Mouse (Mus musculus): Measurements from ENCODE around the gene Cfap97d1. TPM values are rescaled to one million over a fixed set of nuclear protein-coding genes. Genes with fewer than 3 reads are reported as not detected.

The Cfap97d1 gene
- total RNA-seq (2023) = not detected

DNA sequence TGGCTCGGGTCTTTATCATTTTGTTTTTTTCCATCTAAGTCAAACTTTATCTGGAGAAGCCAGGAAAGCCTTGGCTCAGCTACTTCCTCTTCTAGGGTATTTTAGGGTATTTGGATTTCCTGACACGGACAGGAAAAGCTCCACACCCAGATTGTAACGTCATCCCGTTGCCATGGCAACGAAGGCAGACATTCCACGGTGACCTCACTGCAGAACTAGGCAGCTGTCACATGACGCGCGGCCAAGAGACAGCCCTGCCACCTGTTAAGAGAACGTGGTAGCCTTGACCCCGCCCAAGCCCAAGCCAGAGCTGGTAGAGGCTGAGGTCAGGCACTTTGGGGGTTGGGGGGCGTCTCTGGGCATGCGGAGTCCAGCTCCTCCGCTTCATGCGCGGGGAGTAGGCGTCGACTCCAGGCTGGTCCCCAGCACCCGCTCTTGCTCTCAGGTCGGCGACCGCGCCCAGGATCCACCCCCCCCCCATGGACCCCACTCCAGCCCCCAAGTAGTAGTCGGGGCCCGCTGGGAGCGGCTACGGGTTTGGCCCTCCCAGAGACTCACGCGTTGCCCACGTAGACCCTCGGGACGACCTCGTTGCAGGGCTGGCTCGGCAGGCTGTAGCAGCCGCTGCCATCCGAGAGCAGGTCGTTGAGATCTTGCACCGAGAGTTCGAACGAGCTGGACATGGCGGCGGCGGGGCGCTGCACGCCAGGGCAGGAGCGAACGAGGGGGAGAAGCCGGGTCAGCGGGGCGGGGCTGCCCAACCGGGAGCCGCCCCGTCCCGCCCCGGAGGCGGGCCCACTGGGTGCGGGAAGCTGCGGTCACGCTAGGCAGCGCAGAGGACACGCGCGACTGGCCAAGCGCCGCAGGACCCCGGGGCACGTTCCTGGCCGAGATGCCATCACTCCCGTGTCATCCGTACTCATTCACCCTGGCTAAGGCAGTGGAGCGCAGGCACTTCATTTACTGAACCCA lies at the start of gene Cfap97d1:
TSS of gene Cfap97d1 (plus strand) at position 226 of the 972 bp plus-strand sequence.

DNA sequence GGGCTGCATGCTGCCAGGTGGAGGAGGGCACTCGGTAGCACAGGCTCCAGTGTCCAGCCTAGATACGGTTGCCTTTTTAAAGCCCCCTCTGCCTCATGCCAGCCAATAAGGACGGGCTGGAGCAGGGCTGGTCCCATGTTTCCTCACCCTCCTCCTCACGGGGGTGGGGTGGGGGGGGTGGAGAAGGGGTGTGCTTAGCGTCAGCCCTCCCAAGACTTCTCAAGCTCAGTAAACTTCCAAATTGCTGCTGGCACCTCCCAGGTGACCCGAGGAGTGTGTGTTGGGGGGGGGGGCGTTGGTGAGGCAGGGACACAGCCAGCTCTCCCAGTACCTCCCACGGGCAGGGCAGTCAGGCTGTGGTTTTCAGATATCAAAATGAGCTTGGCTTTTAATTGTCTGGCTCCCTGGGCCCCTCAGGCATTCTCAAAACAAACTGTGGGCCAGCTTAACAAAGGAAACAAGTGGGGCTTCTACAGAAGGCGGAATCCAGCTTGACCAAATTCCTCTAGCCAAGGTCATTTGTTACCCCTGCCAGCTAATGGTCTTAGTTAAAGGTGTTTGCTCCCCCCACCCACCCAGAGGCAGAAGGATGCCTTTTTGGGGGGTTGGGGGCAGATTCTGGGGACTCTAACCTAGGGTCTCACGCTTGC lies 17.0 kb upstream of the Cfap97d1 start, which contains the start of gene Sost:
TSS of gene Sost (minus strand) at position 51 of the 650 bp plus-strand sequence.

DNA sequence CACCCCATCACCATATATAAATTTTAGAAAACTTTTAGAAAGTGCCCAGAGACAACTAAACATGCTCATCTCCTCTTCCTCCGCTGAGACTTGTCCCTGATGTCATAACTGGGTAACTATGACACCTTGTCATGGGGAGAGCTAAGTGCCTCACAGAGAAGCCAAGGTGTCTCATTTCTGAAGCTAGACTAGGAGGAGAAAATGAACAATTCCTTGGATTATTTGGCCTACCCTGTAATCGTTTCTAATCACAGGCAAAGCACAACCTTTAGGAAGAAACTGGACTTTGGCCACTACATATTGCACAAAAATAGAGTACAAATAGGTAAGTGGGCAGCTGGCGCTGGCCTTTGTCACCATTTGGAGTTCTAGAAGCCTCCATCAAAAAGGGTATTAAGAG lies 2.8 kb downstream of the Cfap97d1 start, which contains the start of gene Dusp3:
TSS of gene Dusp3 (minus strand) at position 101 of the 400 bp plus-strand sequence.

DNA sequence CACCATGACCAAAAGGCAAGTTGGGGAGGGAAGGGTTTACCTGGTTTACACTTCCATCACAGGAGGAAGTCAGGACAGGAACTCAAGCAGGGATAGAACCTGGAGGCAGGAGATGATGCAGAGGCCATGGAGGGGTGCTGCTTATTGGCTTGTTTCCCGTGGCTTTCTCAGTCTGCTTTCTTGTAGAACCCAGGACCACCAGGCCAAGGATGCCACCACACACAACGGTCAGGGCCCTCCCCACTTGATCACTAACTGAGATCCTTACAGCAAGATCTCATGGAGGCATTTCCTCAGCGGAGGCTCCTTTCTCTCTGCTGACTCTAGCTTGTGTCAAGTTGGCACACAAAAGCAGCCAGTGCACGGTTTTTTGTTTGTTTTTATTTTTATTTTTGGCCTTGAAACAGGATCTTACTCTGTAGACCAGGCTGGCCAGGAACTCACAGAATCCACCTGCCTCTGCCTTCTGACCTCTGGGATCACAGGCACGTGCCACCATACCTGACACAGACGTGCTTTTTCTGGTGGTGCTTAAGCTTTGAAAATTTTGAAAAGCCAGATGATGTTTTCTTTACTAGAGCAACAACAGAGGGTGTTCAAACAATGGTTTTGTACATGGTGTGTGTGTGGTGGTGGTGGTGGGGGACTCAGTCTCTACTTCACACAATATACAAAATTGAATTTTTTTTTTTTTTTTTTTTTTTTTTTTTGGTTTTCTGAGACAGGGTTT lies 44.2 kb downstream of the Cfap97d1 start, which contains the start of gene Mpp3:
TSS of gene Mpp3 (minus strand) at position 375 of the 730 bp plus-strand sequence.

DNA sequence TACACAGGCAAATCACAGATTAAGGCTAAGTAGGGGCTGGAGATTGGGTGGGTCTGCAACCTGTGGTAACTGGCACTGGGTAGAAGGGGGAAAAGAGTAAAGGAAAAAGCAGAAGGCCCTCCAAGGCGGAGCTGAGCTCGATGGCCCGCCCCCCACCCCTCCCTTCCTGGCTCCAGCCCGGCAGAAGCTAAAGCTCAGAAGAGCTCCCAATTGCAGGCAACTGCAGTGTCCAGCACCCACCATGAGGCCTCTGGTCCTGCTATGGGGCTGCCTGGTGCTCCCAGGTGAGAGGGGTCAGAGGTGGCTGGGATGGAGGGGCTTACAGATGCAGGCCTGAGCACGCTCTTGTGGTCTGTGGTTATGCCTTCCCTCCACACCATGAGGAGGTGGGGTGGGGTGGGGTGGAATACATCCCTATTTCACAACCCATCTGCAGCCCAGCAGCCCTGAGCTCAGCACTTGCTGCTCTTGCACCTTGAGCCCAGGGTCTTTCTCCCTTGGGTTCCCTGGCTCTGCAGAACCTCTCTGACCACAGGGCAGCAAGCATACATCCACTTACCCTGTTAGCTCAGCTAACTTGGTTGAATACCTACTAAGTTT lies 57.4 kb downstream of the Cfap97d1 start, which contains the start of gene Cd300lg:
TSS of gene Cd300lg (plus strand) at position 160 of the 600 bp plus-strand sequence.

Other genes starting within 250 kb of the Cfap97d1 start
- gene Etv4, start 198.9 kb upstream of the Cfap97d1 start, total RNA-seq (2023) = not detected
- gene Meox1, start 89.9 kb upstream of the Cfap97d1 start, total RNA-seq (2023) = not detected
- gene Sost, start 17.3 kb upstream of the Cfap97d1 start, total RNA-seq (2023) = not detected
- gene Dusp3, start 2.7 kb downstream of the Cfap97d1 start, total RNA-seq (2023) = 6.2 TPM
- gene Mpp3, start 44.2 kb downstream of the Cfap97d1 start, total RNA-seq (2023) = not detected
- not detected for gene Cd300lg, start 57.2 kb downstream of the Cfap97d1 start, total RNA-seq (2023)
- gene Mpp2, start 104.2 kb downstream of the Cfap97d1 start, total RNA-seq (2023) = 2.3 TPM
- gene Ppy, start 117.0 kb downstream of the Cfap97d1 start, total RNA-seq (2023) = not detected
- not detected for gene Pyy, start 123.6 kb downstream of the Cfap97d1 start, total RNA-seq (2023)
- not detected for gene Nags, start 161.2 kb downstream of the Cfap97d1 start, total RNA-seq (2023)
- gene Tmem101, start 172.1 kb downstream of the Cfap97d1 start, total RNA-seq (2023) = 4.0 TPM
- gene Lsm12, start 201.0 kb downstream of the Cfap97d1 start, total RNA-seq (2023) = 51.5 TPM
- 31.9 TPM for gene G6pc3, start 205.3 kb downstream of the Cfap97d1 start, total RNA-seq (2023)
- gene Hdac5, start 245.9 kb downstream of the Cfap97d1 start, total RNA-seq (2023) = 155 TPM

Measured in CD4-positive naive resting alpha-beta T cell, adult 76 days (primary cell).